Mouse (Mus musculus) limb, embryonic 14.5 days (tissue): ENCODE results near the gene Smyd3. TPM values are rescaled to one million over a fixed set of nuclear protein-coding genes. Genes with fewer than 3 reads are reported as not detected.
A peak's percentile ranks its signal among the peaks of the same experiment; 100 is the strongest.

Experiments used
- ATAC-seq: fragments of 200-750 bp; cut with Nextera tagmentation; 2 replicates; pipeline ENCODE4 v1.8.0; 2017; ENCODE audit warnings: low read depth, moderate number of reproducible peaks, moderate TSS enrichment; ENCODE audit not compliant: low FRiP score
- DNase-seq: peaks from one replicate; pipeline ENCODE4 v3.0.0-alpha.2; 2015; ENCODE audit warnings: low spot score
- H3K27ac ChIP-seq: fragments of 300-500 bp; sonication (generic); replicated peaks from 2 replicates; pipeline ENCODE4 v1.5.1; 2014; ENCODE audit warnings: low read depth, mild to moderate bottlenecking, low read length, moderate library complexity, mixed read lengths
- H3K27me3 ChIP-seq: fragments of 300-500 bp; sonication (generic); 2 replicates; pipeline ENCODE4 v1.6.1; 2014; ENCODE audit warnings: low read length, mixed read lengths; ENCODE audit not compliant: control insufficient read depth, insufficient read depth
- H3K36me3 ChIP-seq: fragments of 300-500 bp; sonication (generic); 2 replicates; pipeline ENCODE4 v1.6.1; 2014; ENCODE audit warnings: mild to moderate bottlenecking, low read length, moderate library complexity, mixed read lengths; ENCODE audit not compliant: control insufficient read depth, insufficient read depth
- H3K4me1 ChIP-seq: fragments of 300-500 bp; sonication (generic); 2 replicates; pipeline ENCODE4 v1.6.1; 2014; ENCODE audit warnings: antibody characterized with exemption, low read length, mixed read lengths; ENCODE audit not compliant: control insufficient read depth, insufficient read depth
- H3K4me2 ChIP-seq: fragments of 300-500 bp; sonication (generic); replicated peaks from 2 replicates; pipeline ENCODE4 v1.6.1; 2014; ENCODE audit warnings: low read depth, mild to moderate bottlenecking, low read length, moderate library complexity; ENCODE audit not compliant: severe bottlenecking
- H3K4me3 ChIP-seq: fragments of 300-500 bp; sonication (generic); replicated peaks from 2 replicates; pipeline ENCODE4 v1.5.1; 2014; ENCODE audit warnings: low read length
- H3K9ac ChIP-seq: fragments of 300-500 bp; sonication (generic); 2 replicates; pipeline ENCODE4 v1.6.1; 2014; ENCODE audit warnings: mild to moderate bottlenecking, low read depth, low read length, moderate library complexity; ENCODE audit not compliant: severe bottlenecking
- H3K9me3 ChIP-seq: fragments of 300-500 bp; sonication (generic); 2 replicates; pipeline ENCODE4 v1.6.1; 2016; ENCODE audit warnings: low read length; ENCODE audit not compliant: control insufficient read depth
- POLR2A ChIP-seq: fragments of 200-500 bp; IDR thresholded peaks from 2 replicates; pipeline ENCODE4 v1.8.0; 2012; ENCODE audit warnings: inconsistent platforms, mild to moderate bottlenecking, moderate library complexity, borderline replicate concordance; ENCODE audit not compliant: insufficient read depth, insufficient read length; ENCODE audit errors: extremely low read depth
- WGBS: fragments of 180-500 bp; shearing (Covaris S2); extraction: QIAGEN DNeasy Blood & Tissue Kit; methylation state at CpG from one replicate; pipeline ENCODE4 v1.1.7; 2014; 5-methylcytosine and 5-hydroxymethylcytosine counted together
- polyA plus RNA-seq, 2 experiments: library from polyadenylated mRNA; depleted of rRNA in 1 of 2; stranded (reverse) in 1 of 2; unstranded in 1 of 2; fragments of >200 nt; fragmentation: Nextera tagmentation in 1 of 2; extraction: Ambion mirVana in 1 of 2; gene quantifications; 2 replicates each; pipeline versions ENCODE4 v1.2.1 to v1.2.3; 2012 to 2014

The Smyd3 gene
- polyA plus RNA-seq, 2 experiments: 9.8 to 21.5 TPM

GRCm38 (mm10) chr1:179551921-179552320 lies 34.1 kb upstream of the Smyd3 start:
- DNase-seq (no peak), ATAC-seq (no peak)
- H3K36me3 ChIP-seq: no peaks in the 10 kb centered on the region
- TF ChIP-seq POLR2A: no peak
- 82% methylated on average over 4 of the region's 4 CpGs for WGBS
- H3K9me3 ChIP-seq: no peaks in the 10 kb centered on the region
- no peak overlapping the region for H3K9ac ChIP-seq
- H3K4me2 ChIP-seq: no peak overlapping the region
- no peak overlapping the region for H3K27ac ChIP-seq
- H3K4me3 ChIP-seq: no peak overlapping the region
- H3K4me1 ChIP-seq: peaks cover 8% of the 10 kb centered on the region; the same call in 1 of the 2 replicates
- H3K27me3 ChIP-seq: no peaks in the 10 kb centered on the region

- H3K4me3 ChIP-seq: no peak overlapping the region
These were observed 33.5 kb upstream of the Smyd3 start for GRCm38 (mm10) chr1:179551336-179551735.

DNA sequence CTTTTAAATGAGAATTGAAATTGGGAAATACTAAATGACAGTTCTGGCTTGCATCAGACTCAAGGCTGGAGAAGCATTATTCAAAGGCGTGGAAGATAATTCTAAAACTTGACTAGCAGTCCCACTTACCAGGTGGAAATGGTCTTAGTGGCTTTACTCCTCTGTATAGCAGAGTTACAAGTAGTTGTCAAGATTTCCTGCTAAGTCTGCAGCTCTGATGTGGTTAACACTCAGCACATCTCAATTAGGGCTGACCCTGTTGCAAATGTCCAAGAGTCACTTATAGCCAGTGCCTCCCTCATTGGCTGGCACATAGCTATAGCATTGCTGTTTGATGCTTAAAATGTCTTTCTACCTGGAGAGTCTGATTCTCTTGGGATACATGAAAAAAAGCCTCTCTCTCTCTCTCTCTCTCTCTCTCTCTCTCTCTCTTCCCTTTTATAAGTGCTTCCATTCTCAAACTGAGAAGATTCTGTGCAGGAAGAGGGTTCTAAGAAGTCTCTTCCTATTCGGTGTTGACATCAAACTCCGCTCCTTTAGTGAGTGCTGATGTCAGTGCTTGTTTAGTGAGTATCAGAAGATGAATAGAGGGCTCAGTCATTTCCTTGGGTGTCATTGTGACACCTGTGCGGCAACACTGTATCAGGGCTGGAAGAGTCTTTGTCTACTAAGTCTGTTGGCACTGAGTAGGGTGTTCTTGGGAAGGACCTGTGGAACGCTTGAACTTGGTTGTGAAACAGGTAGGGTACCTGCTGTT lies 31.3 kb upstream of the Smyd3 start:
- TF ChIP-seq POLR2A: no peak

More at GRCm38 (mm10) chr1:179551336-179551735, 33.5 kb upstream of the Smyd3 start:
- no peaks in the 10 kb centered on the region for H3K9me3 ChIP-seq
- no peaks in the 10 kb centered on the region for H3K27me3 ChIP-seq
- ATAC-seq: no peak
- TF ChIP-seq POLR2A: no peak
- no peak overlapping the region for H3K9ac ChIP-seq
- no peak overlapping the region for H3K27ac ChIP-seq
- peaks cover 8% of the 10 kb centered on the region; the same call in 1 of the 2 replicates for H3K4me1 ChIP-seq
- no peaks in the 10 kb centered on the region for H3K36me3 ChIP-seq
- H3K4me2 ChIP-seq: no peak overlapping the region
- 92% methylated on average over 3 of the region's 3 CpGs for WGBS
- no peak for DNase-seq

GRCm38 (mm10) chr1:179548220-179548619 lies 30.4 kb upstream of the Smyd3 start:
- no peaks in the 10 kb centered on the region for H3K36me3 ChIP-seq
- no peak for ATAC-seq
- no peak overlapping the region for H3K4me2 ChIP-seq
- H3K27ac ChIP-seq: no peak overlapping the region
- H3K27me3 ChIP-seq: no peaks in the 10 kb centered on the region
- TF ChIP-seq POLR2A: no peak
- H3K4me1 ChIP-seq: peaks cover 11% of the 10 kb centered on the region
- H3K9me3 ChIP-seq: no peaks in the 10 kb centered on the region
- no peak overlapping the region for H3K9ac ChIP-seq
- no peak for DNase-seq
- H3K4me3 ChIP-seq: no peak overlapping the region
- 69% methylated on average over 11 of the region's 11 CpGs for WGBS

More for the DNA sequence above, 31.3 kb upstream of the Smyd3 start:
- 93% methylated on average over 5 of the region's 5 CpGs for WGBS
- Histone ChIP-seq H3K4me2 (no peak overlapping the region), H3K27me3 (no peaks in the 10 kb centered on the region), H3K4me3 (no peak overlapping the region), H3K36me3 (no peaks in the 10 kb centered on the region), H3K9ac (no peak overlapping the region), H3K4me1 (peaks cover 11% of the 10 kb centered on the region), H3K9me3 (no peaks in the 10 kb centered on the region), H3K27ac (no peak overlapping the region)
- DNase-seq (no peak), ATAC-seq (no peak)

GRCm38 (mm10) chr1:179547176-179547575 lies 29.3 kb upstream of the Smyd3 start:
- Histone ChIP-seq H3K4me2 (peak overlapping the region; percentile 59), H3K4me3 (peak overlapping the region; percentile 71), H3K9me3 (no peaks in the 10 kb centered on the region), H3K4me1 (peaks cover 11% of the 10 kb centered on the region), H3K36me3 (no peaks in the 10 kb centered on the region), H3K27me3 (no peaks in the 10 kb centered on the region), H3K27ac (0 out of 2 replicates have a peak overlapping the region, but pooled peaks have one; percentile 80), H3K9ac (peak overlapping the region; percentile 72)
- 5% methylated on average over 5 of the region's 5 CpGs for WGBS
- DNase-seq (no peak), ATAC-seq (no peak)
- TF ChIP-seq POLR2A: no peak
